Mouse (Mus musculus) limb, embryonic 10.5 days (tissue): ENCODE results near the gene Fcrla. TPM values are rescaled to one million over a fixed set of nuclear protein-coding genes. Genes with fewer than 3 reads are reported as not detected.
"Not testable (repeated sequence)": the region's sequence is repeated elsewhere in the genome, so short reads cannot be mapped to it uniquely, and the experiment has no call there.

Source experiments
- DNase-seq: peaks from one replicate; pipeline ENCODE4 v3.0.0-alpha.2; 2017; ENCODE audit warnings: low spot score
- H3K27ac ChIP-seq: fragments of 300-500 bp; sonication (generic); 2 replicates; pipeline ENCODE4 v1.5.1; 2016; ENCODE audit warnings: mild to moderate bottlenecking
- H3K27me3 ChIP-seq: fragments of 300-500 bp; sonication (generic); 2 replicates; pipeline ENCODE4 v1.6.1; 2016; ENCODE audit warnings: low read depth, mild to moderate bottlenecking; ENCODE audit not compliant: poor library complexity, severe bottlenecking
- H3K36me3 ChIP-seq: fragments of 300-500 bp; sonication (generic); 2 replicates; pipeline ENCODE4 v1.6.1; 2016; ENCODE audit warnings: mild to moderate bottlenecking, moderate library complexity
- H3K4me1 ChIP-seq: fragments of 300-500 bp; sonication (generic); 2 replicates; pipeline ENCODE4 v1.6.1; 2016
- H3K4me3 ChIP-seq: fragments of 300-500 bp; sonication (generic); 2 replicates; pipeline ENCODE4 v1.5.1; 2016; ENCODE audit warnings: mild to moderate bottlenecking, moderate library complexity
- H3K9me3 ChIP-seq: fragments of 300-500 bp; sonication (generic); replicated peaks from 2 replicates; pipeline ENCODE4 v1.6.1; 2016; ENCODE audit warnings: mild to moderate bottlenecking
- WGBS: fragments of 180-500 bp; shearing (Covaris S2); methylation state at CpG from one replicate; pipeline ENCODE4 v1.1.7; 2016; 5-methylcytosine and 5-hydroxymethylcytosine counted together
- polyA plus RNA-seq: library from polyadenylated mRNA; unstranded; fragments of >200 nt; fragmentation: Nextera tagmentation; extraction: Ambion mirVana; gene quantifications from 2 replicates; pipeline ENCODE4 v1.2.1, GENCODE M21; 2016

The Fcrla gene
- polyA plus RNA-seq, 1 experiment from 2014 or later: not detected

- Histone ChIP-seq H3K4me3 (no peak overlapping the region), H3K4me1 (no peaks in the 10 kb centered on the region), H3K27ac (no peak overlapping the region), H3K9me3 (no peaks in the 10 kb centered on the region), H3K27me3 (no peaks in the 10 kb centered on the region), H3K36me3 (no peaks in the 10 kb centered on the region)
- no peak for DNase-seq
- WGBS: 68% methylated on average over 3 of the region's 3 CpGs
Measured at GRCm38 (mm10) chr1:170958225-170958624, 30.8 kb upstream of the Fcrla start.

GRCm38 (mm10) chr1:170953192-170953591, 25.8 kb upstream of the Fcrla start:
- H3K4me3 ChIP-seq: no peak overlapping the region
- H3K4me1 ChIP-seq: no peaks in the 10 kb centered on the region
- H3K27ac ChIP-seq: no peak overlapping the region
- no peaks in the 10 kb centered on the region for H3K9me3 ChIP-seq
- DNase-seq: no peak
- 95% methylated on average over 2 of the region's 2 CpGs for WGBS
- no peaks in the 10 kb centered on the region for H3K27me3 ChIP-seq
- no peaks in the 10 kb centered on the region for H3K36me3 ChIP-seq

GRCm38 (mm10) chr1:170950772-170951171, 23.4 kb upstream of the Fcrla start:
- Histone ChIP-seq H3K4me1 (no peaks in the 10 kb centered on the region), H3K9me3 (no peaks in the 10 kb centered on the region), H3K27me3 (no peaks in the 10 kb centered on the region), H3K36me3 (no peaks in the 10 kb centered on the region), H3K27ac (no peak overlapping the region), H3K4me3 (no peak overlapping the region)
- WGBS: 40% methylated on average over 3 of the region's 3 CpGs
- no peak for DNase-seq

- H3K4me3 ChIP-seq, H3K36me3 ChIP-seq, H3K4me1 ChIP-seq, H3K27me3 ChIP-seq, H3K9me3 ChIP-seq, H3K27ac ChIP-seq, DNase-seq: not testable (repeated sequence)
- WGBS: 91% methylated on average over 9 of the region's 9 CpGs
Measured at GRCm38 (mm10) chr1:170944908-170945307, 17.5 kb upstream of the Fcrla start.

- not testable (repeated sequence) for DNase-seq, H3K27ac ChIP-seq, H3K4me3 ChIP-seq, H3K27me3 ChIP-seq, H3K4me1 ChIP-seq, H3K36me3 ChIP-seq, H3K9me3 ChIP-seq
- WGBS: 96% methylated on average over 9 of the region's 9 CpGs
Measured at GRCm38 (mm10) chr1:170944151-170944550, 16.8 kb upstream of the Fcrla start.

GRCm38 (mm10) chr1:170939255-170939654, 11.9 kb upstream of the Fcrla start:
- no peak overlapping the region for H3K4me3 ChIP-seq
- no peaks in the 10 kb centered on the region for H3K36me3 ChIP-seq
- DNase-seq: no peak
- no peak overlapping the region for H3K27ac ChIP-seq
- no peaks in the 10 kb centered on the region for H3K27me3 ChIP-seq
- H3K4me1 ChIP-seq: no peaks in the 10 kb centered on the region
- H3K9me3 ChIP-seq: peaks cover 5% of the 10 kb centered on the region; the same call in 1 of the 2 replicates
- 93% methylated on average over 12 of the region's 12 CpGs for WGBS

GRCm38 (mm10) chr1:170934383-170934782, 7.0 kb upstream of the Fcrla start:
- Histone ChIP-seq H3K36me3 (no peaks in the 10 kb centered on the region), H3K27ac (no peak overlapping the region), H3K4me1 (no peaks in the 10 kb centered on the region), H3K9me3 (no peaks in the 10 kb centered on the region), H3K27me3 (no peaks in the 10 kb centered on the region), H3K4me3 (no peak overlapping the region)
- DNase-seq: no peak
- WGBS: 57% methylated on average over 2 of the region's 2 CpGs

GRCm38 (mm10) chr1:170933940-170934339, 6.6 kb upstream of the Fcrla start:
- Histone ChIP-seq H3K36me3 (no peaks in the 10 kb centered on the region), H3K4me1 (no peaks in the 10 kb centered on the region)
- 96% methylated on average over 1 of the region's 1 CpGs for WGBS

GRCm38 (mm10) chr1:170933386-170933920, 6.1 kb upstream of the Fcrla start:
- WGBS: 77% methylated on average over 6 of the region's 6 CpGs
- no peaks in the 10 kb centered on the region for H3K9me3 ChIP-seq
- DNase-seq: no peak
- H3K27me3 ChIP-seq: no peaks in the 10 kb centered on the region
- no peak overlapping the region for H3K4me3 ChIP-seq
- H3K4me1 ChIP-seq: no peaks in the 10 kb centered on the region
- H3K27ac ChIP-seq: no peak overlapping the region
- H3K36me3 ChIP-seq: no peaks in the 10 kb centered on the region

More at GRCm38 (mm10) chr1:170933940-170934339, 6.6 kb upstream of the Fcrla start:
- H3K9me3 ChIP-seq: no peaks in the 10 kb centered on the region
- H3K4me3 ChIP-seq: no peak overlapping the region
- no peak overlapping the region for H3K27ac ChIP-seq
- H3K27me3 ChIP-seq: no peaks in the 10 kb centered on the region
- no peak for DNase-seq

- Histone ChIP-seq H3K27ac (no peak overlapping the region), H3K4me3 (no peak overlapping the region), H3K27me3 (no peaks in the 10 kb centered on the region), H3K4me1 (no peaks in the 10 kb centered on the region), H3K9me3 (no peaks in the 10 kb centered on the region), H3K36me3 (no peaks in the 10 kb centered on the region)
- DNase-seq: no peak
- WGBS: 84% methylated on average over 3 of the region's 3 CpGs
Measured at GRCm38 (mm10) chr1:170932043-170932442, 4.7 kb upstream of the Fcrla start.

- Histone ChIP-seq H3K36me3 (no peaks in the 10 kb centered on the region), H3K9me3 (no peaks in the 10 kb centered on the region), H3K4me1 (no peaks in the 10 kb centered on the region), H3K27ac (no peak overlapping the region), H3K4me3 (no peak overlapping the region), H3K27me3 (no peaks in the 10 kb centered on the region)
- no peak for DNase-seq
- WGBS: 87% methylated on average over 4 of the region's 4 CpGs
Measured at GRCm38 (mm10) chr1:170929245-170929644, 1.9 kb upstream of the Fcrla start.

- H3K36me3 ChIP-seq: no peaks in the 10 kb centered on the region
- H3K27me3 ChIP-seq: no peaks in the 10 kb centered on the region
- no peaks in the 10 kb centered on the region for H3K4me1 ChIP-seq
- no peak overlapping the region for H3K27ac ChIP-seq
- H3K4me3 ChIP-seq: no peak overlapping the region
- no peak for DNase-seq
- no peaks in the 10 kb centered on the region for H3K9me3 ChIP-seq
- 91% methylated on average over 2 of the region's 2 CpGs for WGBS
Measured at GRCm38 (mm10) chr1:170928467-170928866, 1.1 kb upstream of the Fcrla start.

GRCm38 (mm10) chr1:170926941-170927340, 442 bp downstream of the Fcrla start:
- Histone ChIP-seq H3K27ac (no peak overlapping the region), H3K36me3 (no peaks in the 10 kb centered on the region), H3K27me3 (no peaks in the 10 kb centered on the region), H3K4me1 (no peaks in the 10 kb centered on the region), H3K9me3 (no peaks in the 10 kb centered on the region), H3K4me3 (no peak overlapping the region)
- DNase-seq: no peak
- WGBS: 59% methylated on average over 6 of the region's 6 CpGs

GRCm38 (mm10) chr1:170924485-170924884, 2.9 kb downstream of the Fcrla start:
- no peaks in the 10 kb centered on the region for H3K4me1 ChIP-seq
- WGBS: 88% methylated on average over 6 of the region's 6 CpGs
- no peak for DNase-seq

More at GRCm38 (mm10) chr1:170924485-170924884, 2.9 kb downstream of the Fcrla start:
- H3K9me3 ChIP-seq: no peaks in the 10 kb centered on the region
- H3K36me3 ChIP-seq: no peaks in the 10 kb centered on the region
- H3K27me3 ChIP-seq: no peaks in the 10 kb centered on the region
- no peak overlapping the region for H3K27ac ChIP-seq
- H3K4me3 ChIP-seq: no peak overlapping the region
